22 mouse cellular contexts compared by ENCODE assay signal in genomic region chr4:59322056-59322455, GRCm38 (mm10).
DNase-seq lines count a peak whose midpoint lies in the region; ATAC-seq lines count a peak whose summit lies in the region.
"Had no signal": no experiment of that assay in that cellular context is flagged by ENCODE, and none has a peak within 500 bp of the region (broad histone marks: within the 10 kb centered on the region; RNA-seq: fewer than 3 reads in every experiment).

No protein-coding gene starts in this region.

- no peak for DNase-seq in forebrain, embryonic 14.5 days (ENCODE audit: low spot score)
- DNase-seq in liver, result no peak
- no peak for DNase-seq in embryonic facial prominence, embryonic 10.5 days (ENCODE audit: low spot score)
- DNase-seq: adrenal gland, postnatal 14 days; cerebellum, adult 11-12 months; cerebellum, adult 9-10 months; cerebellum, postnatal 25 days; gastrocnemius, adult 2 months; gastrocnemius, postnatal 25 days; heart, postnatal 14 days had no signal

- 42% methylated on average over 6 of the region's 6 CpGs for WGBS in forebrain, embryonic 13.5 days
- WGBS in forebrain, embryonic 14.5 days, result 56% methylated on average over 6 of the region's 6 CpGs
- WGBS in liver, embryonic 15.5 days (ENCODE audit: insufficient replicate concordance), result 84% methylated on average over 6 of the region's 6 CpGs
- 74% methylated on average over 6 of the region's 6 CpGs for WGBS in midbrain, embryonic 15.5 days
- WGBS in midbrain, embryonic 16.5 days, result 63% methylated on average over 6 of the region's 6 CpGs
- 71% methylated on average over 6 of the region's 6 CpGs for WGBS in embryonic facial prominence, embryonic 10.5 days

- 0 out of 2 replicates have a peak, but pooled peaks have one; percentile 38 for ATAC-seq in forebrain, embryonic 13.5 days
- no peak for ATAC-seq in forebrain, embryonic 14.5 days
- ATAC-seq in liver, embryonic 15.5 days (ENCODE audit: insufficient read depth), result no peak
- ATAC-seq in midbrain, embryonic 15.5 days (replicated peaks), result peak; percentile 16; the same call in 1 of the 2 replicates
- ATAC-seq in midbrain, embryonic 16.5 days, result no peak
- no peak for ATAC-seq in granulocyte monocyte progenitor cell, adult 5-6 weeks (replicated peaks; ENCODE audit: poor library complexity, severe bottlenecking)
- ATAC-seq: activated CD4-positive, CD25-positive, alpha-beta regulatory T cell, adult 4 months; Patski had no signal

- no peaks in the 10 kb centered on the region for H3K9me3 ChIP-seq in forebrain, embryonic 13.5 days (replicated peaks)
- no peaks in the 10 kb centered on the region for H3K9me3 ChIP-seq in forebrain, embryonic 14.5 days (replicated peaks; ENCODE audit: control insufficient read depth, low read length)
- H3K9me3 ChIP-seq in liver, embryonic 15.5 days (replicated peaks), result no peaks in the 10 kb centered on the region
- no peaks in the 10 kb centered on the region for H3K9me3 ChIP-seq in midbrain, embryonic 15.5 days
- no peaks in the 10 kb centered on the region for H3K9me3 ChIP-seq in midbrain, embryonic 16.5 days (replicated peaks; ENCODE audit: control insufficient read depth, low read length, poor library complexity, severe bottlenecking)
- H3K9me3 ChIP-seq in embryonic facial prominence, embryonic 10.5 days, result no peaks in the 10 kb centered on the region
- H3K9me3 ChIP-seq: embryonic facial prominence, embryonic 13.5 days; heart, embryonic 10.5 days; heart, embryonic 15.5 days had no signal

- H3K27ac ChIP-seq in forebrain, embryonic 13.5 days, result no peak overlapping the region
- no peak overlapping the region for H3K27ac ChIP-seq in forebrain, embryonic 14.5 days (ENCODE audit: low read depth, low read length)
- 0 out of 2 replicates have a peak overlapping the region, but pooled peaks have one; percentile 49 for H3K27ac ChIP-seq in liver, embryonic 15.5 days (replicated peaks)
- H3K27ac ChIP-seq in midbrain, embryonic 15.5 days, result no peak overlapping the region
- no peak overlapping the region for H3K27ac ChIP-seq in midbrain, embryonic 16.5 days (ENCODE audit: low read length)
- 0 out of 2 replicates have a peak overlapping the region, but pooled peaks have one; percentile 25 for H3K27ac ChIP-seq in embryonic facial prominence, embryonic 10.5 days (replicated peaks)
- H3K27ac ChIP-seq: heart, embryonic 10.5 days; heart, embryonic 15.5 days; hindbrain, embryonic 14.5 days had no signal

- no peaks in the 10 kb centered on the region for H3K27me3 ChIP-seq in forebrain, embryonic 13.5 days
- H3K27me3 ChIP-seq in forebrain, embryonic 14.5 days (replicated peaks; ENCODE audit: control insufficient read depth, insufficient read depth, low read length), result no peaks in the 10 kb centered on the region
- H3K27me3 ChIP-seq in liver, embryonic 15.5 days, result no peaks in the 10 kb centered on the region
- no peaks in the 10 kb centered on the region for H3K27me3 ChIP-seq in midbrain, embryonic 15.5 days (replicated peaks)
- H3K27me3 ChIP-seq in midbrain, embryonic 16.5 days (ENCODE audit: control insufficient read depth, insufficient read depth, low read depth, low read length), result no peaks in the 10 kb centered on the region
- H3K27me3 ChIP-seq in embryonic facial prominence, embryonic 10.5 days (replicated peaks; ENCODE audit: low read depth, poor library complexity, severe bottlenecking), result no peaks in the 10 kb centered on the region
- H3K27me3 ChIP-seq: embryonic facial prominence, embryonic 13.5 days; heart, embryonic 15.5 days; Patski had no signal

- H3K4me3 ChIP-seq in forebrain, embryonic 13.5 days, result no peak overlapping the region
- no peak overlapping the region for H3K4me3 ChIP-seq in forebrain, embryonic 14.5 days (ENCODE audit: low read depth, low read length)
- H3K4me3 ChIP-seq in liver, embryonic 15.5 days (replicated peaks), result no peak overlapping the region
- H3K4me3 ChIP-seq in midbrain, embryonic 15.5 days, result no peak overlapping the region
- no peak overlapping the region for H3K4me3 ChIP-seq in midbrain, embryonic 16.5 days (ENCODE audit: low read depth, low read length)
- no peak overlapping the region for H3K4me3 ChIP-seq in embryonic facial prominence, embryonic 10.5 days
- H3K4me3 ChIP-seq: embryonic facial prominence, embryonic 13.5 days; erythroblast, embryonic 14.5 days; gastrocnemius, adult 2 months; heart, embryonic 10.5 days; heart, embryonic 15.5 days had no signal

- H3K4me1 ChIP-seq in forebrain, embryonic 13.5 days, result peaks cover 29% of the 10 kb centered on the region
- peaks cover 16% of the 10 kb centered on the region for H3K4me1 ChIP-seq in forebrain, embryonic 14.5 days (ENCODE audit: control insufficient read depth, insufficient read depth, low read length)
- H3K4me1 ChIP-seq in liver, embryonic 15.5 days (replicated peaks), result peaks cover 39% of the 10 kb centered on the region
- H3K4me1 ChIP-seq in midbrain, embryonic 15.5 days, result 0 out of 2 replicates have a peak, but pooled peaks cover 5% of the 10 kb centered on the region
- no peaks in the 10 kb centered on the region for H3K4me1 ChIP-seq in midbrain, embryonic 16.5 days (ENCODE audit: control insufficient read depth, insufficient read depth, low read length)
- H3K4me1 ChIP-seq in embryonic facial prominence, embryonic 10.5 days, result peaks cover 32% of the 10 kb centered on the region

- no peak overlapping the region for H3K4me2 ChIP-seq in forebrain, embryonic 13.5 days
- no peak overlapping the region for H3K4me2 ChIP-seq in forebrain, embryonic 14.5 days (ENCODE audit: low read length)
- H3K4me2 ChIP-seq in liver, embryonic 15.5 days, result no peak overlapping the region
- H3K4me2 ChIP-seq in midbrain, embryonic 15.5 days, result no peak overlapping the region
- H3K4me2 ChIP-seq in midbrain, embryonic 16.5 days (ENCODE audit: low read length), result no peak overlapping the region
- H3K4me2 ChIP-seq: embryonic facial prominence, embryonic 13.5 days; heart, embryonic 15.5 days; hindbrain, embryonic 14.5 days had no signal

- no peak overlapping the region for H3K9ac ChIP-seq in forebrain, embryonic 13.5 days
- H3K9ac ChIP-seq in forebrain, embryonic 14.5 days (ENCODE audit: low read length), result no peak overlapping the region
- no peak overlapping the region for H3K9ac ChIP-seq in liver, embryonic 15.5 days
- H3K9ac ChIP-seq in midbrain, embryonic 15.5 days, result no peak overlapping the region
- no peak overlapping the region for H3K9ac ChIP-seq in midbrain, embryonic 16.5 days (ENCODE audit: low read depth, low read length)
- H3K9ac ChIP-seq: embryonic facial prominence, embryonic 13.5 days; heart, embryonic 15.5 days; hindbrain, embryonic 14.5 days had no signal

- no peaks in the 10 kb centered on the region for H3K36me3 ChIP-seq in forebrain, embryonic 13.5 days (ENCODE audit: poor library complexity, severe bottlenecking)
- H3K36me3 ChIP-seq in forebrain, embryonic 14.5 days (ENCODE audit: control insufficient read depth, insufficient read depth, low read length), result no peaks in the 10 kb centered on the region
- no peaks in the 10 kb centered on the region for H3K36me3 ChIP-seq in liver, embryonic 15.5 days (replicated peaks)
- H3K36me3 ChIP-seq in midbrain, embryonic 15.5 days (replicated peaks), result no peaks in the 10 kb centered on the region
- no peaks in the 10 kb centered on the region for H3K36me3 ChIP-seq in midbrain, embryonic 16.5 days (ENCODE audit: control insufficient read depth, insufficient read depth, low read length)
- no peaks in the 10 kb centered on the region for H3K36me3 ChIP-seq in embryonic facial prominence, embryonic 10.5 days (replicated peaks)
- H3K36me3 ChIP-seq: embryonic facial prominence, embryonic 13.5 days; heart, embryonic 10.5 days; heart, embryonic 15.5 days had no signal

Comparison
In these comparisons a context has a peak if more than half of its experiments do, and no peak if none do; other contexts are left out.
1. ATAC-seq: peak in forebrain, embryonic 13.5 days (single experiment) and midbrain, embryonic 15.5 days (single experiment); none in forebrain, embryonic 14.5 days (single experiment), liver, embryonic 15.5 days (single experiment), midbrain, embryonic 16.5 days (single experiment) and granulocyte monocyte progenitor cell, adult 5-6 weeks (single experiment).
2. H3K27ac ChIP-seq: peak in liver, embryonic 15.5 days (single experiment) and embryonic facial prominence, embryonic 10.5 days (single experiment); none in forebrain, embryonic 13.5 days (single experiment), forebrain, embryonic 14.5 days (single experiment), midbrain, embryonic 15.5 days (single experiment) and midbrain, embryonic 16.5 days (single experiment).